Mouse (Mus musculus): Measurements from ENCODE around the gene Myo1b. TPM values are rescaled to one million over a fixed set of nuclear protein-coding genes. Genes with fewer than 3 reads are reported as not detected.
A peak's percentile ranks its signal among the peaks of the same experiment; 100 is the strongest.

The Myo1b gene
- total RNA-seq (2021), result 88.4 and 101 TPM in 2 replicates
- long read RNA-seq, experiment 1, full-length matches to known transcripts, result 43 of 54 reads
- long read RNA-seq, experiment 1, partial matches to known transcripts, result 7 of 54 reads
- long read RNA-seq, experiment 1, other reads (novel, unspliced or antisense), result 4 of 54 reads
- long read RNA-seq, experiment 2, full-length matches to known transcripts, result 37 of 61 reads
- long read RNA-seq, experiment 2, partial matches to known transcripts, result 15 of 61 reads
- long read RNA-seq, experiment 2, other reads (novel, unspliced or antisense), result 9 of 61 reads

DNA sequence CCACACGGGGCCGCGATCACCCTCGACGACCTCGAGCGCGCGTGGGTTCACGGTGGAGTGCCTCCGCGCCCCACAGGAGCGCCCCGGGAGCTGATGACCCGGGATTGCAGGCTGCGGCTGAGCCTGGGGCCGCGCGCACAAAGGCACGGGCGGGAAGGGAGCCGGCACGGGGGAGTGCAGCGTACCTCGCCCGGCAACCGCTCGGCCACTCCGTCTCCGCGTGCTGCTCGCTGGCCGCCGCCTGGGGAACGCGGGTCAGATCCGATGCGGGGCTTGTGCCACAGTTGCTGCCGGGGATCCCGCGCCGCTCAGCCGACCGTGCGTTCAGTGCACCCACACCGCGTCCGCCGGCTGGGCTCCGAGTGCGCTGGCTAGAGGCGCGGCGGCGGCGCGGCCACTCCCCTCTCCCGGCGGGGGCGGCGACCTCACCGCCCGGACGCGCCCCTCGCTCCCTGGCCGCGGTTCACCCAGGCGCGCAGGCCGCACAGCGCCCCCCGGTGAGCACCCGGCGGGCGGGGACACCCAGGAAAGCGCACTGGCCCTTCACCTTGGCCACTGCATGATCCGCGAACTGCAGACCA is at the start of gene Myo1b:
Gene Myo1b (minus strand): TSS at position 496 of the 581 bp plus-strand sequence.
- peak; percentile 88 for DNase-seq

DNA sequence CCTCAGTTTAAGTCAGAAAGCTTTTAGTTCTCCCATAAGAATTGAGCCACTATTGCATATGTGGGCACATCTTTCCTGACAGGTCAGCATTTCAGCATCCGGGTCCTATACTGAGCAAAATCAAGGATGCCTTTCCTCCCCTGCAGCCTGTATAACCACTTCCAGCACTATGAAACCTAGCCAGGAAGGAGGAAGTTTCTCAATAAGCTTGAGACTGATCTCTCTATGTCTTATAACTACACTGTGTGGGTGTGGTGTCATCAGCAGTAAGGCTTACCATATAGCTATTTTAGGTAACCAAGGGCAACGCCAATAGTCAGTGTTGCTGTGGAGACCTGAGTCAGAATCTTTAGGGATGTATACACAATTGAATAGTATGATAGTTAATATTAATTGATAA is 48.8 kb upstream of the Myo1b start:
- no peak for DNase-seq

DNA sequence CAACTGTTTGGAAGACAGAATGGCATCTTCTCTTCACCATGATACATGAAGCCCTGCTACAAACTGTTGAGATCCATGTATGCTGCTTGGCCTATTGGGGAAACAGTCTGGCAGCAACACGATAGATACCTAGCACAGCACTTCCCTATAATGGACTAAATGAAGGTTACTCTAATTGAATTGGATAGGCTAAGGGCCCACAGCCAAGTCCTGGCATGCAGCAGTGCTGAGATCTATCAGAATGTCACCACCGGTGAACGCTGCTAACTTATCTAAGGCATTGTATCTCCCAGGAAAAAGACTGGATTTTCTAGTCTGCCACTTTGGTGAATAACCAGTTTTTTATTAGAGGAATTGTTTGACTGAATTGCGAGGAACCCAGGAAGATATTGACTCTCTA is 31.2 kb upstream of the Myo1b start:
- DNase-seq, result no peak

DNA sequence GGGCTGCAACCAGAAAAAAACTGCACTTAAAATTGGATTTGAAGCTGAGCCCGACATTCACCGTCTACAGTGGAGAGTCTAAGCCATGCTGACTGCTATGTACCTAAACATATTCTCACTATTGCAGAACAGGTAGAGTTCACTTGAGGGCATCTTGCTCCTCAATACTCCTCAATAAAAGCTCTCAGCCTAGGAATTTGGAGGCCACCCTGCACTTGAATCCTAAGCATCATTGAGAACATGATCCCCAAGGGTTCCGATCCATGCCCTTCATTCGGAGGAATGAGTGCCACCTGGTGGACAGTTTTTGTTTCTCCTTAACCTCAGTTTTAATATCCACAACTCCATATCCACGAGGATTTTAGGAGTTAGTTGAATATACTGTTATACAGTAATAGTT is 28.9 kb upstream of the Myo1b start:
- DNase-seq, result peak; percentile 67

DNA sequence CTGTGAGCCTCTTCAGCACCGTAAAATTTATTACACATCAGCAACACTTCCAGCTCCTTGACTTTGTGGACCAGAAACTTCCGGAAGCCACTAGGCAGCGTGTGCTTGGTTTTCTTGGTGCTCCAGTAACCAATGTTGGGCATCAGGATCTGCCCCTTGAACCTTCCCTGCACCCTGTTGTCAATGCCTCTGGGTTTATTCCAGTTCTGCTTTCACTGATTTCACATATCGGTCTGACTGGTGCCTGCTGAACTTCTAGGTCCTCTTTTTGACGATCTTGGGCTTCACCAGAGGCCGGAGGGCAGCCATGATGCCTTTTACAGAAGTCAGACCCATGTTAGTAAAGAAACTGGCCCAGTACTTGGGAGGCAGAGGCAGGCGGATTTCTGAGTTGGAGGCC is 22.5 kb upstream of the Myo1b start:
- no peak for DNase-seq

DNA sequence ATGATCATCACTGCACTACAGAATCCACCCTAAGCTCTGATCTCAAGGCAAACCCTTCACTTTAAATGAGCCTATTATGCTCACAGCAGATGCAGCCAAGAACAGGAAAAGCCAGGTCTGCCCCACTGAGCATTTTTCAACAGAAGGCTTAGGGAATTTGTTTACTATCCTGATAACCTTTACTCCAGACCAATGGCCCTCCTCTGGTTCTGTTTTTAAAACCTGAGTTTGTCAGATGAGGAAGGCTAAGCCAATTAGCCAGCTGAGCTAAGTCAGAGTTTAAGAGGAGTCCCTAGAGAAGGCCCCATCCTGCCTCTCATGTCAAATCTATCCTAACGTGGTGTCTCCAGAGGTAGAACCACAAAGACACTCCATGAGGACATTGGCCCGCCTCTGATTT is 19.1 kb upstream of the Myo1b start:
- no peak for DNase-seq

DNA sequence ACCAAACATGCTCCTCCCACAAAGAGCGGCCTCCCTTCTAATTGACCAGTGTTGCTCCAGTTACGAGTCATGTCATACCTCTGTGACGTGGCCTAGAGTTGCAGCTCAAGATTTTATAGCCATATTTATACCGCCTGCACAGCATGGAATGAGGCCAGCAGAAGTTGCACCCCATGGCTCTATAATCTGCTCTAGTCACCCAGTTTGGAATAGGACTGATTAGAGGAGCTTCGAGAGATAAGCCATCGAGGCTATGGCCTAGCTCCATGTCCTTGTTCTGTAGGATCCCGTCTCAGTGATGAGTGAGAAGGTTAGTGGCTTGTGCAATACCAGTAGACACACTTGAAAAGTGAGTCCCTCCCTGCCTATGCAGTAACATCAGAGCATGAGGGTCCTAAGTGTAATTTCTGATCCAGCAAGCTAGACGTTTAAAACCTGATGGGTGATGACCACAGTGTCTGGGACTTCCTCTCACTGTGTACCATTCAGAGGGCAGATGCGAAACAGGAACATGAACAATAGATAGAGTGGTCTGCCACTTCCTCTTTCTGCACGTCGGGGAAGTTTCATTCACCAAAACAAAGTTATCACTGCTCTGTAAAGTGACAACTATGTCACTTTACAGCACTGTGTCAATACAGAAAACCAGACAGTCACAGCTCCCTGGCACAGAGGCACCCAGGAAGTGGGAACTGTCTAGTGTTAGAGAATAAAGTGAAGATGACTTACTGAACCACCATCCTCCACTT is 18.5 kb upstream of the Myo1b start:
- DNase-seq, result no peak

DNA sequence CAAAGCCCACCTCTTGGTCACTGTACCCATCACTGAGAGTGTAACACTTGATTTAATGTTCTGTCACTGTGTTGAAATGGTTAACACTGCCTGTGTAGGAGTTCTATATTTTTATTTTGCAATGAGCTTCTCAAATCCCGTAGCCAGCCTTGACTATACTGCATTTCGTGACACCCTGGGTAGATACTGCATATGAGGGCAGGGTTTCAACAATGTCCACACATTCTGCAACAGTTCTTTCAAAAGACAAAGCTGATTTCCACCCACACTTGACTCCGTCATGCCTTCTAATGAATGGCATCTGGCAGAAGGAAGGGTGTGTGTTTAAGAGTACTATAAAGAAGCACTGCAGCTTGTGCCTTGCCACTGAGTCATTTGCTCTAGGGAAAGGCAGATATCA is 17.0 kb upstream of the Myo1b start:
- no peak for DNase-seq

DNA sequence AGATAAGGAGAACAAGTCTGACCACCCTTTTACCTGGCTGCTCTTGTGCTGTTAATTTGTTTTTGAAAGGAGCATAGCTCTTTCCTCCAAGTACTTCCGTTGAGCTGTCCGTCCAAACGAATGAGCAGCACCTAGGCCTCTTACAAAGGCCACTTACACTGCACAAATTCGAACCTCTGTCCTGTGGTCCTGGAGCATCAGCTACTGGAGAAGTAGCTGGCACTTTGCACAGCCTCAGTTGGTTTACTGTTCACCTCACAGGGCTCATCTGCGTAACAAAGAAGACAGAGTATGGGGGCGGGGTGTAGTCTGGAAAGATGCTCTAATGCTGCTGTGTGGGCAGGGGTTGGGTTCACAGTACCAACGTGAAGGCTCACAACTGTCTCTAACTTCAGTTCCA is 15.7 kb upstream of the Myo1b start:
- DNase-seq, result no peak

DNA sequence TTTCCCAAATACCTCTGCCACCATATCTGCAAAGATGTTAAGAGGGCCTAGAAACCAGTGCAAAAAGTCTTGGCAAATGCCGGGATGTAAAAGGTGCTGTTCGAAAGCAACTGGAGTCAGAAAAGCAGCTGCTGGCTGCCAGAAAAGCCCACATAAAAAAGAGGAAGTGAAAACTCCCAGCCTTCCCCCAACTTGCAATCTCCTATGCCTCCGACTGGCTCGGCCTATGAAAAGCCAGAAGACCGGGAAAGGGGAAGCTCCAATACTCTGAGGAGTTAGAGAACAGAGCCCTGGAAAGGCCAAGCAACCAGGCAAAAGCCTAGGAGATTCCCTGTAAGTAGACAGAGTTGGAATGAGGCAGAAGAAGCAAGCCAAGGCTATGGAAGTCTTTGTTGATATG is 14.7 kb upstream of the Myo1b start:
- no peak for DNase-seq

DNA sequence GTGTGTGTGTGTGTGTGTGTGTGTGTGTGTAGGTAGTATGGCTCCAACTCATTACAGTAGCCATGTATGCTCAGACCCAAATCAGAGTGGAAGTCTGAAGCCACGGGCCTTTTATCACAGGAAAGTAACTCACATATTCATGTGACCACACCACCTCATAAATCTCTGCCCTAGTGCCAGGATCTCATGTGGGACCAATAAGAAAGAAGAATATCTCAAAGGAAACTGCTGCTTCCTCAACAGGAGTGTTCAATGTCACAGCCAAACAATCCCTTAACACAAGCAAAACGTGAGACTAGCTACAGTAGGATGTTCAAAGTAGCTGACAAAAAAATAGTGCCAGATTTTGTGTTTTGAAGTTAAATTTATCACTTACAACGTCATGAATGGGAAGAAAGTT is 13.7 kb upstream of the Myo1b start:
- no peak for DNase-seq

DNA sequence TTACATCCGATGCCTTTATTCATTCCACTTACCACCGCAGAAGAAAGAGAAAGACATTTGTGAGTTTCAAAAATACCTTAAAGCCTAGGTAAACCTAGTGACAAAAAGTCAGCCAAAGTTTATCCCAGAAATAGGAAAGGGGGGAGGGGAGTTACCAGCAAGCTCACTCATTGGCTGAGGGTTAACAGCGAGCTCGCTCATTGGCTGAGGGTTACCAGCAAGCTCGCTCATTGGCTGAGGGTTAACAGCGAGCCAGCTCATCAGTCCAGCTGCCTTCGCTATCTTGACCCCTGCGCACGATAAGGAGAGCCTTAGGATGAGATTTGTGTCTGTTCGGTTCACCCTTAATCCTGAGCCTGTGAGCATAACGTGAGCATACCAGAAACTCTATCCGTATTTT is 6.9 kb upstream of the Myo1b start:
- no peak for DNase-seq

DNA sequence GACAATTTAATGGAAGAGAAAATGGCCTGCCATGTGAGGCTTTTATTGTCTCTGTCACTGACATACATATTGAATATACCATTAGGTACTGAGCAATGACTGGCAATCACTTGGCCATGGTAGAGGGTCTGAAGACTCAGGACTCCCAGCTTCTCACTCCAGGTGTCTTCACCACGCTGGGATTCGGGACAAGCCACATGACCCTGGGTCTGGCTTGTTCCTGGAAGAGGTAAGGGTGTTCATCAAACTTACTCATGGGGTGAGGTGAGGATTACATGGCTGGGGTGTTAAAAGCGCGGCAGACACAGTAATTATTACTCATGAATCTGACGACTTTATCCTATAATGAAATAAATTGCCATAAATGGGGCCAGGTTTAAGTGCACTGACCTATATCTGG is 405 bp upstream of the Myo1b start:
- DNase-seq, result no peak

DNA sequence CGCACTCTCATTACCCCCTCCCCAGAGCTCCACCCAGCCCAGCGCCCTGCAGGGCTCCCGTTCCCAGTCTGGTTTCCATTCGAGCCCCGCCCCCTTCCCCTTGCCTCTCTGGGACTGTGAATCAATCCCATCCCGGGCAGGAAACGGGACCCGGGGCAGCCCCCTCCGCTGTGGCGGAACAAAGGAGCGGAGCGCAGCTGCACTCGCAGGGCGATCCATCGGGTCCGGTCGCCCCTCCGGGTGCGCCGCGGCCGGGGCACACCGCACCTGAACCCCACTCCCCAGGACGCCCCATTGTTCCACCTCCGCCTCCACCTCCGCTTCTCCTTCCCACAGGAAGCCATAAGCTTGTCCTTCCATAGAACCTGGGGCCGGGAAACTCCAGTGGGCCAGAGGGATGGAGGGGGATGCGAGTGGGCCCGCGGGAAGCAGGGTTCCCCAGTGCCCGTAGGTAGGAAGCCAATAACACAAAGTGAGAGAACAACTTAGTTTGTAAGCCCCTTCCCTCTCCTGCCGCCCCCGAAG is 758 bp downstream of the Myo1b start:
- DNase-seq, result peak; percentile 91

DNA sequence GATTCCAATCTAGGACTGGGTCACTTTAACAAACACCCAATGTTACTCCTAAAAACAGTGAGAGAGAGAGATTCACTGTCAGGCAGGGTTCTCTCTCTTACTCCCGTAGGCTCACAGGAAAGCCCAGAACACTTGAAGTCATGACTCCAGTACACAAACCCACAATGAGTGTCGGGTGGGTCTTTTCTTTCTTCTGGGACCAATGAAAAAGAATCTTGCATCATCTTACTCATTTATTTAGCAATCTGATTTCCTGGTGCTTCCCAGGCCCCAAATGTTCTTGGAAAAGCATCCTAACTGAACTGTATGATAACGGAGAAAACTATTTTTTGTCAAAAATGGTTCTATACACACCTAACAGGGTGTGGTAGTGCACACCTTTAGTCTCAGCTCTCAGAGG is 1.8 kb downstream of the Myo1b start:
- DNase-seq, result no peak

DNA sequence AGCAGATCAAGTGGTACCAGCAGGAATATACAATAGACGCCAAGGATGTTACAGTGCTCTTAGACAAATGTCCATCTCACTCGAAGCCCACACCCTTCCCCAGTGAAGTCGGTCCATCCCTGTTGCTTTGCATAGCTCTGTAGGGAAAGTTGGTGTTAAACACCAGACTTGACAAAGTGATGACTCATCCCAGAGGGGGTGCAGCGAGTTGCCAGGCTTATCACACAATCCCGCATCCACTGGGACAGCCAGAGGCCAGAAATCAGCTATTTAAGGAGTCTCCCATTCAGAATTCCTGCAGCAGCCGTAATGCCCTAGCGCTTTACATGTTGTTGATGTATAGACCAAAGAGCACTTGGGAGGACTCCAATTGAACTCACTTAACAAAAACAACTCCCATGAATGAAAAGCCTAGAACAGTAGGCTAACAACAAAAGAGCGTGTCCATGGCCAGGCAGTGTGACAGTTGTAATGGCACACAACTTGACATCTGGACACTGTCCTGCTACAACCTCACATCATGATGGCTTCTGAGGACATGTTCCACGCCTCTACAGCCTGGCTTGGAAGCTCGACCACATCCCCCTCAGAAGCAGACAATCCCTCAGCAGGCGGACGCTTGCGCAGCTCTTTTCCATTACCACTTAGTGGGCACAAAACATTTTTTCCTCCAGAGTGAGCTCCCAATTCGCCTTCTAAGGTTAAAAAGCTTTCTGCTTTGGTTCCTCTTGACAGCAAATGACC is 2.6 kb downstream of the Myo1b start:
- DNase-seq, result peak; percentile 43

DNA sequence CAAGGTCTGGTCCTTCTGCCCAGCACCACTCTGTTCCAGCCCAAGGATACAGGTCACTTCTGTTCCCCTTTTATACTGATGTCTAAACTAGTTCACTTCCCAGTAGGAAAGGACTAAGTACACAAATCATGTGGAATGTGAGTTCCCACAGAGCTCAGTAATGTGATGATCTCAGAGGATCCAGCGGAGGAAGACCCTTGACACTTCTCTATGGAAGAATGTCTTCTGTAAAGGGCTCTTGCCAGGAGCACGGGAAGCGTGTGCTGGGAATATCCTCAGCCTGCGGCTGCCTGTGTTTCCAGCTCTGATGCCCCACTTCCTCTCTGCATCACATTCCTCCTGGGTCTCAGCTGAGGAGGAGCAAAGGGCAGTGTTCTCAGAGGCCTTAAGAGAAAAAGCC is 4.5 kb downstream of the Myo1b start:
- DNase-seq, result peak; percentile 25

DNA sequence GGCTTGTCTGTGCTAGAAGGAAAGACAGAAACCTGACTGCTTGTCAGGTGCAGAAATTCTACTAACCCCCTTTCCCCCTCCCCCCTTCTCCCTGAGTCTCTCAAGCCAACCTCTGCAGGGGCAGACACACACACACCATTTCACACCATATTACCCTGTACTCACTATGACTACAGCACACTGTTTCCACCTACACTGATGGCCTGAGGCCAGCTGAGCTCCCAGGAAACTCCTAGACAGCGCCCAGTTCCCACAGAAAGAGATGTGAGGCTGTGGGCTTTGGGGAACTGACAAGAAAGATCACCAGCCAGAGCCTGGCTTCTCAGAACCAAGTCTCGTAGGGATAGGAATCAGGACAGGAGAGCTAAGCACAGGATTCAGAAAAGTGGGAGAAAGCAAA is 6.7 kb downstream of the Myo1b start:
- DNase-seq, result no peak

DNA sequence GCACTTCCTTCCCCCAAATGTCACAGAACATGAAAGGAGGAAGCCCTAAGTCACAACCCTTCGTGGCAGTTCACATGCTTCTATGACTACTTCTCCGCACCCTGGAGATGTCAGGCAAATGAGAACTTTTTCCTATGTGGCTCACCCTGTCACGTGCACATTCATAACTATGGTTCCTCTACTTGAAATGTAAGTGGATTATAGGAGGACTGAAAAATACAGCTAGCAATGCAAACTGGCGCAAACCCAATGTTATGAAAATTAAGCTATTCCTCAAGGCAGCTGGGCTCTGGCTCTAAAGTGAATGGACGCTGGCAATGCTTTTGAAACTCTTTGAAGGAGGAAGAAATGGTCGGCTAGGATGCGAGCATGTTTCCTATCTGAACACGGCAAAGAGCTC is 8.1 kb downstream of the Myo1b start:
- no peak for DNase-seq

DNA sequence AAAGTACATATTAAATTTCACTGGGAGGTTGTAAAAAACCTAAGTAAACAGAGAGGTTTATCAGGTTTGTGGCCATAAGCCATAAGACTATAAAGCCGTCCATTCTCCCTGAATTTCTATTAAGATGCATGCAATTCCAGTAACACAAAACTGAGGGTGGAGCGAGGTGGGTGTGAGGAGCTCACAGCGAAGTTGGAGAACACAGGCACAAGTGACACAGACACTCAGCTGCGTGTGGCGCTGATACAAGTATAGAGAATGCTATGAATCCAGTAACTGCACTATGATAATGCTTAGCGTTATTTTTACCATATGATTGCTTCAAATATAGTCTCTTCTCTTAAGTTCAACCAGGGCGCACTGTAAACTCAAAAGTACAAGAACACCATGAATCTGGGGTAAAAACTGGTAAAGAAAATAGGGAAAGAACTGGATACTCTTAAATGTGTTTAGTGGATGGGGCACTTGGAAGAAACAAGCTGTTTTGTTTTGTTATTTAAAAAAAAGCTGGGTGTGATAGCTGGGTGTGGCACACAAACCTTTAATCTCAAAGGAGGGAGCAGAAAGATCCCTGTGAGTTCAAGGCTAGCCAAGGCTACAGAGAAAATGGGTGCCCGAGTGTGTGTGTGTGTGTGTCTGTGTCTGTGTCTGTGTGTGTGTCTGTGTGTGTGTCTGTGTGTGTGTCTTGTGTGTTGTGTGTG is 9.5 kb downstream of the Myo1b start:
- DNase-seq, result no peak

DNA sequence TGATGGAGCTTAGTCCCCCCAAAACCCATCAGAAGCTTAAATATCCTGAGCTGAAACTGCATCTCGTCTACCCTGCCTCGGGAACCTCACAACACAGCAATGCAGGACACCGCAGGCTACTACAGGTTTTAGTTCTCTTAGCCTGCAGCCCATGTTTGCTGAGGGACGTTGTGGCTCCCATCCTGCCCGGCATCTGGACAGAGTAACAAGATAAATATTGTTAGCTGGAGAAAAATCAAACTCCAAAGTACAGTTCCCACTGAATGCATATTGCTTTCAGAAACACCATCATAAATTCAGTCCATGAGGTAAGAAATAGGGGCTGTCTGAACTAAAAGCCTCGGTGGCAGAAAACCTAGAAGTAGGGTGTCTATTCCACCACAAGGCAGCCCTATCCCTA is 10.8 kb downstream of the Myo1b start:
- DNase-seq, result no peak

DNA sequence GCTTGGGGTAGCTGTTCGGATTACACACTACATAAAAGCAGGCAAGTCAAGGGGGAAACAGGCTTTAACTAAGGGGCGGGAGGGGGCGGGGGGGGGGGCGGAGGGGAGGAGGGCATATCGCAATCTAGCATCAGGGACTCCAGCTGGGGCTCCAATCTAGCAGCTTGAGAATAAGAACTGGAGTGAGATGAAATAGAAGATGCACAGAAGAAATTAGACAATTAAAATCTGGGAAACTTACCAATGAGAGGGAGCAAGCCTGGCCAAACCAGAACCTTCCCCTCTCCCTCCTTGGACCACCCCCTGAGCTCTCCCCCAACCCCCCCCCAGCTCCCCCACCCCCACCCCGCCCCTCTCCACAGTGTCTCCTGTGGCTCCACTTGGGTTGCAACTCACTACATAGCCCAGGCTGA is 18.7 kb downstream of the Myo1b start:
- DNase-seq, result no peak

Measured in adrenal gland, postnatal 14 days (tissue).